In the genomic region with DNA sequence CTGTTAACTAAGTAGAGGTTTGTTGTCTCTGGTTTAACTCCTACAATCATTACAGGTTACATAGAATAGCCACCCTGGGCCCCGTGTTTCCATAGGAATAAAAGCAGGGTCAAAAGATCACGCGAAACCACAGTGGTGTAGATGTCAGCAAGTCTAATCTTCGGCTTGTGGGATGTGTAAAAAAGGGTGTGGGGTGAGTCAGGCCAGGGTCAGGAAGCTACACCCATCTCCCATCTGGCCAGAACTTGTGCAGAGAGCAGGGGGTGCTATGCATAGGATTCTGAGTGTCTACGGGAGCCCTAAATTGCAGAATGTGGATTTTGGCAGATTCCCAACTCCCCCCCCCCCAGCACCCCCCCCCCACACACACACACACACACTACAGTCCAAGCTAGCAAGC, we compare ENCODE assay signal across 14 mouse cellular contexts. TPM values are rescaled to one million over a fixed set of nuclear protein-coding genes. Genes with fewer than 3 reads are reported as not detected.
A peak's percentile ranks its signal among the peaks of the same experiment; 100 is the strongest.
DNase-seq lines count a peak whose midpoint lies in the region; ATAC-seq and TF ChIP-seq lines count a peak whose summit lies in the region.
"Had no signal": no experiment of that assay in that cellular context is flagged by ENCODE, and none has a peak within 500 bp of the region (broad histone marks: within the 10 kb centered on the region; RNA-seq: fewer than 3 reads in every experiment).

No protein-coding gene starts in this region.

- no peak overlapping the region for H3K9ac ChIP-seq in lung, embryonic 14.5 days
- no peak overlapping the region for H3K9ac ChIP-seq in intestine, embryonic 16.5 days (ENCODE audit: low read depth, low read length)

- no peaks in the 10 kb centered on the region for H3K9me3 ChIP-seq in lung, embryonic 14.5 days (ENCODE audit: low read depth, low read length)
- no peaks in the 10 kb centered on the region for H3K9me3 ChIP-seq in heart, embryonic 10.5 days
- H3K9me3 ChIP-seq in intestine, embryonic 16.5 days (ENCODE audit: control insufficient read depth, low read length): no peaks in the 10 kb centered on the region

- 44% methylated on average over 5 of the region's 5 CpGs for WGBS in lung, embryonic 14.5 days
- 31% methylated on average over 5 of the region's 5 CpGs for WGBS in heart, embryonic 10.5 days
- WGBS in intestine, embryonic 16.5 days: 39% methylated on average over 5 of the region's 5 CpGs

- H3K27ac ChIP-seq in lung, embryonic 14.5 days (ENCODE audit: low read depth): no peak overlapping the region
- H3K27ac ChIP-seq in heart, embryonic 10.5 days: 0 out of 2 replicates have a peak overlapping the region, but pooled peaks have one; percentile 52
- no peak overlapping the region for H3K27ac ChIP-seq in intestine, embryonic 16.5 days (ENCODE audit: low read length)

- H3K4me2 ChIP-seq in lung, embryonic 14.5 days: peak overlapping the region; percentile 37; the same call in 1 of the 2 replicates
- no peak overlapping the region for H3K4me2 ChIP-seq in intestine, embryonic 16.5 days (ENCODE audit: low read depth, low read length)

- H3K36me3 ChIP-seq in lung, embryonic 14.5 days (ENCODE audit: insufficient read depth): no peaks in the 10 kb centered on the region
- H3K36me3 ChIP-seq in heart, embryonic 10.5 days: 0 out of 2 replicates have a peak, but pooled peaks cover 2% of the 10 kb centered on the region
- no peaks in the 10 kb centered on the region for H3K36me3 ChIP-seq in intestine, embryonic 16.5 days (ENCODE audit: control insufficient read depth, insufficient read depth, low read length)

- H3K27me3 ChIP-seq in lung, embryonic 14.5 days (ENCODE audit: insufficient read depth, low read length): no peaks in the 10 kb centered on the region
- H3K27me3 ChIP-seq in heart, embryonic 10.5 days (ENCODE audit: insufficient read depth, poor library complexity, severe bottlenecking): no peaks in the 10 kb centered on the region
- no peaks in the 10 kb centered on the region for H3K27me3 ChIP-seq in intestine, embryonic 16.5 days (replicated peaks; ENCODE audit: control insufficient read depth, insufficient read depth, low read length)

- ATAC-seq in lung, embryonic 14.5 days (ENCODE audit: insufficient read depth): no peak
- peak; percentile 78 for ATAC-seq in intestine, embryonic 16.5 days

- intact Hi-C loops in heart, postnatal 14 days (cut with DNase I): no loop called here

- DNase-seq in heart, adult 8-10 months (ENCODE audit: low spot score): peak; percentile 52
- DNase-seq in heart, postnatal 14 days: no peak
- DNase-seq in lung, embryonic 14.5 days: no peak
- DNase-seq in lung, postnatal 4 days: no peak
- DNase-seq in heart, embryonic 10.5 days (ENCODE audit: low spot score): no peak
- DNase-seq in yolk sac, embryonic 10.5 days (ENCODE audit: low spot score): no peak
- DNase-seq: adrenal gland, postnatal 25 days; cerebellum, adult 11 months; kidney, postnatal 4 days; lung, postnatal 14 days; right cerebral cortex, adult 18-20 months; thymus, adult 18-20 months had no signal

- no peaks in the 10 kb centered on the region for H3K4me1 ChIP-seq in lung, embryonic 14.5 days (ENCODE audit: insufficient read depth)
- peaks cover 31% of the 10 kb centered on the region for H3K4me1 ChIP-seq in heart, embryonic 10.5 days
- no peaks in the 10 kb centered on the region for H3K4me1 ChIP-seq in intestine, embryonic 16.5 days (ENCODE audit: control insufficient read depth, insufficient read depth, low read length)

- TF ChIP-seq CTCF in lung, embryonic 14.5 days (IDR thresholded peaks at IDR 0.05; ENCODE audit: low read depth): no peak

- H3K4me3 ChIP-seq in lung, embryonic 14.5 days (ENCODE audit: low read depth, low read length): 0 out of 2 replicates have a peak overlapping the region, but pooled peaks have one; percentile 8
- H3K4me3 ChIP-seq in heart, embryonic 10.5 days: no peak overlapping the region
- no peak overlapping the region for H3K4me3 ChIP-seq in intestine, embryonic 16.5 days (ENCODE audit: low read length)

RNA-seq across cellular contexts. Expression of a gene that starts 2.5 kb away (rescaled TPM):
- 10 to 100 TPM; 19.3 to 34.3 (median 30.2) TPM for total RNA-seq in heart, adult 8-10 months (2022)
- total RNA-seq in heart, postnatal 14 days (2021): 10 to 100 TPM; 38.4 to 38.9 TPM
- polyA plus RNA-seq in lung, embryonic 14.5 days (2014; fragmentation: Nextera tagmentation; extraction: Ambion mirVana): 24.5 and 30.1 TPM in 2 replicates
- polyA plus RNA-seq in heart, embryonic 10.5 days (2016; fragmentation: Nextera tagmentation; extraction: Ambion mirVana): 15.4 and 18.5 TPM in 2 replicates
- polyA plus RNA-seq in intestine, embryonic 16.5 days (2015; fragmentation: Nextera tagmentation; extraction: Ambion mirVana): 9.5 and 10.7 TPM in 2 replicates
- total RNA-seq: MEL had no signal
